Comparison of ENCODE assay signal across 14 mouse cellular contexts in genomic region chr5:135247337-135247736, GRCm38 (mm10). TPM values are rescaled to one million over a fixed set of nuclear protein-coding genes. Genes with fewer than 3 reads are reported as not detected.
DNase-seq lines count a peak whose midpoint lies in the region; ATAC-seq and TF ChIP-seq lines count a peak whose summit lies in the region.
"Had no signal": no experiment of that assay in that cellular context is flagged by ENCODE, and none has a peak within 500 bp of the region (broad histone marks: within the 10 kb centered on the region; RNA-seq: fewer than 3 reads in every experiment).

No protein-coding gene starts in this region.

- H3K4me1 ChIP-seq in embryonic facial prominence, embryonic 14.5 days (ENCODE audit: control insufficient read depth, insufficient read depth, low read length), result 0 out of 2 replicates have a peak, but pooled peaks cover 2% of the 10 kb centered on the region
- peaks cover 52% of the 10 kb centered on the region for H3K4me1 ChIP-seq in forebrain, embryonic 12.5 days
- peaks cover 16% of the 10 kb centered on the region for H3K4me1 ChIP-seq in hindbrain, embryonic 16.5 days (ENCODE audit: control insufficient read depth, insufficient read depth, low read depth, low read length)
- H3K4me1 ChIP-seq in midbrain, postnatal 0 days (ENCODE audit: insufficient read depth, low read length), result peaks cover 7% of the 10 kb centered on the region; the same call in 1 of the 2 replicates
- H3K4me1 ChIP-seq in kidney, embryonic 15.5 days, result peaks cover 17% of the 10 kb centered on the region

- H3K36me3 ChIP-seq in embryonic facial prominence, embryonic 14.5 days (ENCODE audit: control insufficient read depth, insufficient read depth, low read length), result peaks cover 50% of the 10 kb centered on the region
- H3K36me3 ChIP-seq in forebrain, embryonic 12.5 days (replicated peaks), result peaks cover 46% of the 10 kb centered on the region
- H3K36me3 ChIP-seq in hindbrain, embryonic 16.5 days (ENCODE audit: control insufficient read depth, insufficient read depth, low read length), result peaks cover 26% of the 10 kb centered on the region
- H3K36me3 ChIP-seq in midbrain, postnatal 0 days (ENCODE audit: insufficient read depth, low read length), result peaks cover 23% of the 10 kb centered on the region
- H3K36me3 ChIP-seq in kidney, embryonic 15.5 days, result peaks cover 51% of the 10 kb centered on the region

- no peak overlapping the region for H3K27ac ChIP-seq in embryonic facial prominence, embryonic 14.5 days (replicated peaks; ENCODE audit: low read depth, low read length)
- peak overlapping the region; percentile 25; the same call in 1 of the 2 replicates for H3K27ac ChIP-seq in forebrain, embryonic 12.5 days
- H3K27ac ChIP-seq in hindbrain, embryonic 16.5 days (ENCODE audit: low read depth, low read length), result no peak overlapping the region
- no peak overlapping the region for H3K27ac ChIP-seq in midbrain, postnatal 0 days (ENCODE audit: low read depth, low read length)
- H3K27ac ChIP-seq in kidney, embryonic 15.5 days, result no peak overlapping the region
- H3K27ac ChIP-seq: liver, embryonic 15.5 days; macrophage had no signal

- no peak for DNase-seq in embryonic facial prominence, embryonic 14.5 days (ENCODE audit: low spot score)
- no peak for DNase-seq in midbrain, postnatal 0 days (ENCODE audit: low spot score)
- DNase-seq in urinary bladder, postnatal 25 days (ENCODE audit: low spot score), result no peak
- DNase-seq in heart, adult 8-10 months (ENCODE audit: low spot score), result no peak
- DNase-seq: cerebellum, adult 11 months; gastrocnemius, postnatal 25 days; heart, postnatal 4 days; kidney, adult 8-10 months had no signal

- ATAC-seq in embryonic facial prominence, embryonic 14.5 days (ENCODE audit: low read depth), result no peak
- no peak for ATAC-seq in forebrain, embryonic 12.5 days (ENCODE audit: low FRiP score)
- ATAC-seq in hindbrain, embryonic 16.5 days, result no peak
- ATAC-seq in midbrain, postnatal 0 days (ENCODE audit: low FRiP score), result no peak
- ATAC-seq in kidney, embryonic 15.5 days (replicated peaks; ENCODE audit: low FRiP score), result no peak

- peak overlapping the region; percentile 98 for H3K4me2 ChIP-seq in embryonic facial prominence, embryonic 14.5 days (ENCODE audit: low read depth, low read length)
- peak overlapping the region; percentile 97 for H3K4me2 ChIP-seq in forebrain, embryonic 12.5 days
- peak overlapping the region; percentile 91 for H3K4me2 ChIP-seq in hindbrain, embryonic 16.5 days (ENCODE audit: low read length)
- H3K4me2 ChIP-seq in midbrain, postnatal 0 days (ENCODE audit: low read depth, low read length, poor library complexity, severe bottlenecking), result peak overlapping the region; percentile 19
- no peak overlapping the region for H3K4me2 ChIP-seq in kidney, embryonic 15.5 days
- H3K4me2 ChIP-seq: heart, embryonic 11.5 days; liver, embryonic 15.5 days had no signal

- no peak for TF ChIP-seq CTCF in midbrain, postnatal 0 days (IDR thresholded peaks at IDR 0.05)

- peaks cover 22% of the 10 kb centered on the region for H3K27me3 ChIP-seq in embryonic facial prominence, embryonic 14.5 days (replicated peaks; ENCODE audit: control insufficient read depth, insufficient read depth, low read length)
- peaks cover 19% of the 10 kb centered on the region for H3K27me3 ChIP-seq in forebrain, embryonic 12.5 days
- peaks cover 4% of the 10 kb centered on the region for H3K27me3 ChIP-seq in hindbrain, embryonic 16.5 days (replicated peaks; ENCODE audit: control insufficient read depth, insufficient read depth, low read length)
- 0 out of 2 replicates have a peak, but pooled peaks cover 8% of the 10 kb centered on the region for H3K27me3 ChIP-seq in midbrain, postnatal 0 days (ENCODE audit: insufficient read depth, low read length)
- H3K27me3 ChIP-seq in kidney, embryonic 15.5 days, result peaks cover 25% of the 10 kb centered on the region

- no peaks in the 10 kb centered on the region for H3K9me3 ChIP-seq in embryonic facial prominence, embryonic 14.5 days (ENCODE audit: control insufficient read depth, low read length)
- H3K9me3 ChIP-seq in forebrain, embryonic 12.5 days, result no peaks in the 10 kb centered on the region
- H3K9me3 ChIP-seq in hindbrain, embryonic 16.5 days (ENCODE audit: control insufficient read depth, low read length), result no peaks in the 10 kb centered on the region
- no peaks in the 10 kb centered on the region for H3K9me3 ChIP-seq in midbrain, postnatal 0 days (ENCODE audit: low read length)
- H3K9me3 ChIP-seq in kidney, embryonic 15.5 days (replicated peaks), result no peaks in the 10 kb centered on the region
- H3K9me3 ChIP-seq: liver, embryonic 15.5 days had no signal

- WGBS in embryonic facial prominence, embryonic 14.5 days, result 77% methylated on average over 9 of the region's 9 CpGs
- WGBS in forebrain, embryonic 12.5 days, result 74% methylated on average over 9 of the region's 9 CpGs
- WGBS in hindbrain, embryonic 16.5 days, result 58% methylated on average over 9 of the region's 9 CpGs
- whole genome bisulfite sequencing in midbrain, postnatal 0 days, result 67% methylated on average over 9 of the region's 9 CpGs
- WGBS in kidney, embryonic 15.5 days, result 74% methylated on average over 9 of the region's 9 CpGs

- no peak overlapping the region for H3K9ac ChIP-seq in embryonic facial prominence, embryonic 14.5 days (ENCODE audit: low read depth, low read length)
- H3K9ac ChIP-seq in forebrain, embryonic 12.5 days, result no peak overlapping the region; the same call in 1 of the 2 replicates
- H3K9ac ChIP-seq in hindbrain, embryonic 16.5 days (ENCODE audit: low read depth, low read length), result peak overlapping the region; percentile 35
- H3K9ac ChIP-seq in midbrain, postnatal 0 days (replicated peaks; ENCODE audit: low read length, poor library complexity, severe bottlenecking), result no peak overlapping the region
- H3K9ac ChIP-seq in kidney, embryonic 15.5 days, result no peak overlapping the region
- H3K9ac ChIP-seq: liver, embryonic 15.5 days had no signal

- peak overlapping the region; percentile 68 for H3K4me3 ChIP-seq in embryonic facial prominence, embryonic 14.5 days (ENCODE audit: low read depth, low read length)
- H3K4me3 ChIP-seq in forebrain, embryonic 12.5 days (replicated peaks), result peak overlapping the region; percentile 72
- H3K4me3 ChIP-seq in hindbrain, embryonic 16.5 days (ENCODE audit: low read length), result peak overlapping the region; percentile 73
- H3K4me3 ChIP-seq in midbrain, postnatal 0 days (ENCODE audit: low read depth, low read length), result no peak overlapping the region
- H3K4me3 ChIP-seq in kidney, embryonic 15.5 days (replicated peaks), result no peak overlapping the region
- H3K4me3 ChIP-seq: liver, embryonic 15.5 days had no signal

RNA-seq across cellular contexts. Expression of gene Fzd9, which starts 3.7 kb away (rescaled TPM):
- 21.6 and 21.7 TPM in 2 replicates for polyA plus RNA-seq in embryonic facial prominence, embryonic 14.5 days (2014; fragmentation: Nextera tagmentation; extraction: Ambion mirVana)
- polyA plus RNA-seq in forebrain, embryonic 12.5 days (2016; fragmentation: Nextera tagmentation; extraction: Ambion mirVana), result 23.1 and 27.7 TPM in 2 replicates
- 19.7 and 21.3 TPM in 2 replicates for polyA plus RNA-seq in hindbrain, embryonic 16.5 days (2015; fragmentation: Nextera tagmentation; extraction: Ambion mirVana)
- total RNA-seq in midbrain, postnatal 0 days (2014; rRNA removed), result 25.9 and 38.7 TPM in 2 replicates
- polyA plus RNA-seq in midbrain, postnatal 0 days (2015; fragmentation: Nextera tagmentation; extraction: Ambion mirVana), result 14.6 and 14.9 TPM in 2 replicates
- 1.7 and 2.0 TPM in 2 replicates for polyA plus RNA-seq in kidney, embryonic 15.5 days (2015; fragmentation: Nextera tagmentation; extraction: Ambion mirVana)
- total RNA-seq in heart, adult 8-10 months (2022), result 1 to 10 TPM; 1.3 to 1.9 (median 1.6) TPM
- polyA plus RNA-seq: macrophage had no signal

Comparison
In these comparisons a context has a peak if more than half of its experiments do, and no peak if none do; other contexts are left out.
1. H3K4me3 ChIP-seq: peak in embryonic facial prominence, embryonic 14.5 days (single experiment), forebrain, embryonic 12.5 days (single experiment) and hindbrain, embryonic 16.5 days (single experiment); none in midbrain, postnatal 0 days (single experiment) and kidney, embryonic 15.5 days (single experiment).